Mouse (Mus musculus) stomach, embryonic 16.5 days (tissue): ENCODE data around the gene Topors. TPM values are rescaled to one million over a fixed set of nuclear protein-coding genes. Genes with fewer than 3 reads are reported as not detected.

Experiments used
- ATAC-seq: fragments of 200-750 bp; cut with Nextera tagmentation; 2 replicates; pipeline ENCODE4 v1.8.0; 2017; ENCODE audit warnings: moderate number of reproducible peaks, moderate TSS enrichment; ENCODE audit not compliant: insufficient read depth, low FRiP score
- H3K27ac ChIP-seq: fragments of 300-500 bp; sonication (generic); 2 replicates; pipeline ENCODE4 v1.5.1; 2014; ENCODE audit warnings: low read length
- H3K27me3 ChIP-seq: fragments of 300-500 bp; sonication (generic); 2 replicates; pipeline ENCODE4 v1.6.1; 2014; ENCODE audit warnings: low read length, control low read depth, mixed read lengths; ENCODE audit not compliant: control insufficient read depth, insufficient read depth
- H3K36me3 ChIP-seq: fragments of 300-500 bp; sonication (generic); 2 replicates; pipeline ENCODE4 v1.6.1; 2014; ENCODE audit warnings: low read length; ENCODE audit not compliant: control insufficient read depth, insufficient read depth
- H3K4me1 ChIP-seq: fragments of 300-500 bp; sonication (generic); 2 replicates; pipeline ENCODE4 v1.6.1; 2014; ENCODE audit warnings: low read length, control low read depth, mixed read lengths; ENCODE audit not compliant: control insufficient read depth, insufficient read depth
- H3K4me2 ChIP-seq: fragments of 300-500 bp; sonication (generic); 2 replicates; pipeline ENCODE4 v1.6.1; 2014; ENCODE audit warnings: low read depth, low read length, mixed read lengths
- H3K4me3 ChIP-seq: fragments of 300-500 bp; sonication (generic); replicated peaks from 2 replicates; pipeline ENCODE4 v1.5.1; 2014; ENCODE audit warnings: mild to moderate bottlenecking, low read length
- H3K9ac ChIP-seq: fragments of 300-500 bp; sonication (generic); 2 replicates; pipeline ENCODE4 v1.6.1; 2014; ENCODE audit warnings: low read length
- H3K9me3 ChIP-seq: fragments of 300-500 bp; sonication (generic); replicated peaks from 2 replicates; pipeline ENCODE4 v1.6.1; 2016; ENCODE audit warnings: low read length, control low read depth; ENCODE audit not compliant: control insufficient read depth
- WGBS: fragments of 180-500 bp; shearing (Covaris S2); extraction: QIAGEN DNeasy Blood & Tissue Kit; methylation state at CpG from one replicate; pipeline ENCODE4 v1.1.7; 2014; 5-methylcytosine and 5-hydroxymethylcytosine counted together
- polyA plus RNA-seq: library from polyadenylated mRNA; unstranded; fragments of >200 nt; fragmentation: Nextera tagmentation; extraction: Ambion mirVana; gene quantifications from 2 replicates; pipeline ENCODE4 v1.2.1, GENCODE M21; 2015

Topors gene
- polyA plus RNA-seq, 1 experiment from 2014 or later, result 32.5 TPM

DNA sequence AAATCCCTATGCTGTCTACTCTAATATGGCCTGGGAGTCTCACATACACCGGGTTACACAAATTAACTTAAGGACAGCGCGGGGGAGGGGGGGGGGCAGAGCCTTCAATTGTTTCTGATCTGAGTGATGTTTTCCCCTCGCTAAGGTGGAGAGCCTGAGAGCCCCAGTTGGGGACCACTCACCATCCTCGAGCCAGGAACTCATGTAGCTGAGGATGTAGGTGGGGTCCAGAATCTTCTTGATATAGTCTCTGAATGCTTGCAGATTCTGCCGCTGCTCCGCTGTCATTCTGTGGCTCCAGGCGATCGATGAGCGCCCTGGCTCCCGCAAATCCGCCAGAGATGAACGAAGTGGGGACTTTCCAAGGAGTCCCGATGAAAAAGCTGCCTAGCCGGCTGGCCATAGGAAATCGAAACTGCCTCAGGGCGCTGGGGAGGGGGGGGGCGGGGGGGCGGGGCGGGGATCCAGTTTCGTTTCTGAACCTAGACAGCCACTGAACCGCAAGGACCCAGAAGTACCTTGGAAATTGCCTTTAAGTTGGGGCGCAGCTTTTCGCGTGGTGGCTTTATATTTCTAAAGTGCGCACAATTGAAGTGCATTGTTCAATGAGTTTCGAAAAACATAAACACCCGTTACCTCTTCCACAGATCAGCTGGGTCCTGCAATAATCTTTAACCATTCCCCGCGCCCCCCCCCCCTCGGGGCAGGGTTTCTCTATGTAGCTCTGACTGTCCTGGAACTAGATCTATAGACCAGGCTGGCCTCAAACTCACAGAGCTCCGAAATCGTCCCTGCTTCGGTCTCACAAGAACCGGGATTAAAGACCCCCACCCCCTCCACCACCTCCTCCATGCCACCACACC lies 30.0 kb downstream of the Topors start, which contains the start of gene Ddx58:
Gene Ddx58 (minus strand): TSS at position 420 of the 863 bp plus-strand sequence.
- ATAC-seq, result peak; percentile 62
- H3K27me3 ChIP-seq, result no peaks in the 10 kb centered on the region
- H3K36me3 ChIP-seq, result no peaks in the 10 kb centered on the region
- peaks cover 3% of the 10 kb centered on the region; the same call in 1 of the 2 replicates for H3K4me1 ChIP-seq
- peak within 1 kb of the TSS; percentile 83 for H3K9ac ChIP-seq
- H3K27ac ChIP-seq, result peak within 1 kb of the TSS; percentile 90
- peak within 1 kb of the TSS; percentile 90 for H3K4me2 ChIP-seq
- no peaks in the 10 kb centered on the region for H3K9me3 ChIP-seq
- peak within 1 kb of the TSS; percentile 79 for H3K4me3 ChIP-seq
- 3% methylated on average over 34 of the region's 35 CpGs for WGBS

DNA sequence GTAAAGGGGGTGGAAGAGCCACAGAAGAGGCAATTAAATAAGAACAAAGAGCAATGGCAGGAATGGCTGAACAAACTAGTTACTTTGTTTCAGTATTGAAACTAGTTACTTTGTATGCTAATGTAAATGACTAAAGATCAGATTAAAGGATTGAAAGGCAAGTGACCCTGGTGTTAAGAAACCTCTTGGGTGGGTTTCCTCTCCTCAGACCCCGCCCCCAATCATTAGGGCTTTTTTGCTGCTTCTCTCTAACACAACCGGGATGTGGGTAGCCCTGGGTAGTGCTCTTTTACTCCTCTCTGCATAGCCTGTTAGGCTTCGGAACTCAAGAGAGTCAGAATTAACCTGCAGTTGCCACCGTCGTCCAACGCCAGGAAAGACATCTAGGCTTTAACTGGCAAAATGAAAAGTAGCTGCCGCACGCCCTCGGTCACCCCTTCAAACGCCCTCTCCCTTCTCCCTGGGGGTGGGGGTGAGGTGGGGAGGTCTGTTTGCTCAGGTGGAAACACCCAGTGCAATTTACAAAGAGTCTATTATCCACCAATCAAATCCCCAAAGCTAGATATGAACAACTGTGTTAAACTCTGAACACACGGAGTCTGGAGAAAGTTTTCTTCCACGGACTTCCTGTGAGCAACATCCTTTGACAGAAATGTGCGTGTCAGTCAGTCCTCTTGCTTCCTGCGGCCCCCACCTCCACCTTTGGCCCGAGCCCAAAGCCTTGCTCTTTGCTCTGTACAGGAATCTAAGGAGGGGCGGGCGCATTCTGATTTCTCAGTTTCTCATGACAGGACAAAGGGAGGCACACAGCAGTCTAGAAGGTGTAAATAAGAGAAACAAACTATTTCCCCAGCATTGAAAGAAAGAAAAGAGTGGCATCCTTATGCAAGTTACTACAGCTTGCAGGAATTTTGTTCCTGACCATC lies 30.9 kb downstream of the Topors start:
- Histone ChIP-seq H3K4me3 (peak overlapping the region; percentile 79), H3K4me2 (peak overlapping the region; percentile 90), H3K27me3 (no peaks in the 10 kb centered on the region), H3K9ac (peak overlapping the region; percentile 83), H3K4me1 (peaks cover 3% of the 10 kb centered on the region; the same call in 1 of the 2 replicates), H3K9me3 (no peaks in the 10 kb centered on the region), H3K27ac (peak overlapping the region; percentile 90), H3K36me3 (no peaks in the 10 kb centered on the region)
- 2% methylated on average over 17 of the region's 17 CpGs for WGBS
- peak; percentile 79 for ATAC-seq

DNA sequence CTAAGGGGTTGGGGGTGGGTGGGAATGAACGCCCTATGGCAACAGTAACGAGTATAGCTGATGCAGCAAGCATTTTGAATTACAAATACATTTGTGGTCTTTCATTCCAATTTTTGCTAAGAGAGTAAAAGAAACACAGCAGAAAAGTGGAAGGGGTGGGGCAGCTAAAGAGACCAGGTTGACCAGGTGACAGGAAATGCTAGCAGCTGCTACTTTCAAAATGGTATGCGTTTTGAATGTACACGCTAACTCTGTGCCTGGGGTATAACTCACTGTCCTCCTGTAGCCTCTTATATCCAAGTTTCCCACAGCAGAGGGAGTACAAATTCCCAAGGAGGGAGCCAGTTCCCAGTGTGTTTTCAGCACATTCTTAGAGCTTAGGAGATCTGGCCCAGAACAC lies 32.8 kb downstream of the Topors start:
- Histone ChIP-seq H3K4me2 (no peak overlapping the region), H3K36me3 (no peaks in the 10 kb centered on the region), H3K9me3 (no peaks in the 10 kb centered on the region), H3K27me3 (no peaks in the 10 kb centered on the region), H3K9ac (no peak overlapping the region), H3K4me3 (no peak overlapping the region), H3K4me1 (peaks cover 3% of the 10 kb centered on the region; the same call in 1 of the 2 replicates), H3K27ac (no peak overlapping the region)
- ATAC-seq, result no peak
- WGBS, result 79% methylated on average over 4 of the region's 4 CpGs

DNA sequence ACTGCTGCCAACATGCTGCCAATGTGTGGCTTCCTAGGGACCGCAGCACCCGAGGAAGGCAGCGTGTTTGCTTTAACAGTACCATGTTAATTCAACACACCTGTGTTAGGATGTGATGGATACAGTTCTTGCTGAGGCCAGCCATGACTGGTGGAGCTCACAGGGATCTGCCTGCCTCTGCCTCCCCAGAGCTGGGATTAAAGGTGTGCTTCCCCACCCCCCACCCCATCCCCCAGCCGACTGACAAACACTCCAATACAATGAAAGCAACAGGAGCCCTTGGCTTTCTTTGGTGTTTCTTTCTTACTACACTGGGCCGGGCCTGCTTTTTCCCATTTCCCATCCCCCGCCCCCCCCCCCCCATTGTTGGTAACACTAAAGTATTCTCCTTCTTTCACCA lies 35.4 kb downstream of the Topors start:
- H3K27me3 ChIP-seq, result no peaks in the 10 kb centered on the region
- no peak overlapping the region for H3K9ac ChIP-seq
- H3K4me3 ChIP-seq, result no peak overlapping the region
- no peak overlapping the region for H3K4me2 ChIP-seq
- no peak overlapping the region for H3K27ac ChIP-seq
- no peak for ATAC-seq
- no peaks in the 10 kb centered on the region for H3K9me3 ChIP-seq
- no peaks in the 10 kb centered on the region for H3K4me1 ChIP-seq
- WGBS, result 83% methylated on average over 5 of the region's 6 CpGs
- H3K36me3 ChIP-seq, result no peaks in the 10 kb centered on the region

DNA sequence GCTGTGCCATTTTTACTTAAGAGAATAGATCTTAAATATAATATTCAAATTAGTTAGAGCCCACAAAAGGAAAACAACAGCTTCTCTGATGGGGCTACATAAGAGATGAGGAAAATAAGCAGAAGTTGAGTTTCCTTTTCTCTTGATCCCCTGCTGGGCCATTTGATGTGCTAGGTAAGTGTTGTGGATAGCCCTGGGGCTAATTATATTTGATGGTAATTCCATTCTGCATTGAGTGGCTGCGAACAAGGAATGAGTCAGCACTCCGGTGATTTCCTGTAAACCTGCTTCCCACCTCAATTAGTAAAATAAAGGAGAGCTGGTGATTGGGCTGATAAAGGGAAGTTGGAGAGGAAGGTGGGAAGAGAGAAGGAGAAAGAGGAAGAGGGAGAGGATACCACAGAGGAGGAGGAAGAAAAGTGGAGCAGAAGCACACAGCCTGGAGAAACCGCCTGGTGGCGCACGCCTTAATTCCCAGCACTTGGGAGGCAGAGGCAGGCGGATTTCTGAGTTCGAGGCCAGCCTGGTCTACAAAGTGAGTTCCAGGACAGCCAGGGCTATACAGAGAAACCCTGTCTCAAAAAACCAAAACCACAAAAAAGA lies 36.5 kb downstream of the Topors start:
- H3K9ac ChIP-seq, result no peak overlapping the region
- no peaks in the 10 kb centered on the region for H3K9me3 ChIP-seq
- no peak for ATAC-seq
- H3K4me3 ChIP-seq, result no peak overlapping the region
- no peak overlapping the region for H3K27ac ChIP-seq
- H3K27me3 ChIP-seq, result no peaks in the 10 kb centered on the region
- no peaks in the 10 kb centered on the region for H3K36me3 ChIP-seq
- WGBS, result 93% methylated on average over 7 of the region's 7 CpGs
- no peak overlapping the region for H3K4me2 ChIP-seq
- no peaks in the 10 kb centered on the region for H3K4me1 ChIP-seq

DNA sequence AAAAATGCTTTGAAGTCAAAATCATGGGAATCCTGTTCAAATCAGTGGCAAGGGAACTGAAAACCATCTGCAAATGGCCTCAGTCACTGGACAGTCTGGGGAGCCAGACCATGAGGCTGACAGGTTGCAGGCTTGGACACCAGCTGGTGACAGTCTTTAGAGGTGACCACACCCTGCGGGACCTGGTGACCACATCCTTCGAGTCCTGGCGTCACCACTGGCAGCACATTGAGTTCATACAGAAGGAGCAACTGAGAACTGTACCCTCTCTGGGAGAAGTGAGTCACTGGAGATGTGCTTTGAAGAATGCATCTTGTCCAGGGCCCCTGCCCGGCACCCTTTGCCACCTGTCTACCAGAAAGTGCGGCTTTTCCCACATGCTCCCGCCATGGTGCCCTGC lies 39.9 kb downstream of the Topors start:
- WGBS, result 89% methylated on average over 6 of the region's 6 CpGs
- H3K27me3 ChIP-seq, result no peaks in the 10 kb centered on the region
- no peak for ATAC-seq

DNA sequence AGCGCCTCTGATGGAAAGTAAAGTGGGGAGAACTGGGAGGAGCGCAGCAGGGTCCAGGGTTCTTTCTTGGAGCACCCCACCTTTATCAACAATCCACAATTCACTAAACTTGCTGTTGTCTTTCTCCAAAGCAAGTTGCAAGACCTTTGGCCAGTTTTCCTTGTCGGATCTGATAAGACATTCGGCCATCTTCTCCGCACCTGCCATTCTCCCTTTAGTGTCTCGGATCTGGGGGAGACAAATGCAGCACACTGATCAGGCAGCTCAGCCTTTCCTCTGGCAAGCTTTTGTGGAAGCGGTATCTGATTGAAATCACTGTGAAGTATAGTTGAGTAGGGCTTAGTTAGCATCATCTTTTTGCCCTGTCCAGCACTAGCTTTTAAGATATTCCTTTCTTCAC lies 41.8 kb downstream of the Topors start:
- H3K27me3 ChIP-seq, result no peaks in the 10 kb centered on the region
- H3K4me3 ChIP-seq, result no peak overlapping the region
- no peaks in the 10 kb centered on the region for H3K9me3 ChIP-seq
- H3K36me3 ChIP-seq, result no peaks in the 10 kb centered on the region
- WGBS, result 83% methylated on average over 7 of the region's 7 CpGs
- no peak overlapping the region for H3K9ac ChIP-seq
- no peak for ATAC-seq
- H3K4me2 ChIP-seq, result no peak overlapping the region
- H3K27ac ChIP-seq, result no peak overlapping the region
- H3K4me1 ChIP-seq, result no peaks in the 10 kb centered on the region

More for the DNA sequence above, 39.9 kb downstream of the Topors start:
- no peak overlapping the region for H3K27ac ChIP-seq
- no peaks in the 10 kb centered on the region for H3K4me1 ChIP-seq
- H3K4me3 ChIP-seq, result no peak overlapping the region
- no peak overlapping the region for H3K9ac ChIP-seq
- H3K9me3 ChIP-seq, result no peaks in the 10 kb centered on the region
- H3K36me3 ChIP-seq, result no peaks in the 10 kb centered on the region
- H3K4me2 ChIP-seq, result no peak overlapping the region

DNA sequence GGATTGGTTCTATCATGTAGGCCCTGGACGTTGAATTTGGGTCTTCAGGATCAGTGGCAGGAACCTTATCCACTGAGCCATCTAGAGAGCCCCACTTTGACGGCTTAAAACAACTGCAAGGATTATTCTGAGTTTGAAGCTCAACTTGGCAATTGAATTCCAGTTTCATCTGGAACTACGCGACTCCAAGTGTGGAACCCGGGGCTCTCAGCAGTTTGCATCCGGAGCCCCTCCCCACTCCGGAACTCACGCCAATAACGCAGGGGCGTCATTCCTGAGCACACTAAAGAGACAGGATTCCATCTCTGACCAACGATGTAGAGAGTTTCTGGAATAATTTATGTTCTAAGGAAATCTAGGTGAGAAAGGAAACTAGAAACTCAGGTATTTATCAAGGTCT lies 42.5 kb downstream of the Topors start:
- H3K4me1 ChIP-seq, result no peaks in the 10 kb centered on the region
- no peaks in the 10 kb centered on the region for H3K36me3 ChIP-seq
- no peak for ATAC-seq
- WGBS, result 80% methylated on average over 11 of the region's 11 CpGs
- no peaks in the 10 kb centered on the region for H3K27me3 ChIP-seq
- no peak overlapping the region for H3K9ac ChIP-seq
- H3K9me3 ChIP-seq, result no peaks in the 10 kb centered on the region
- no peak overlapping the region for H3K4me3 ChIP-seq
- H3K4me2 ChIP-seq, result no peak overlapping the region
- H3K27ac ChIP-seq, result no peak overlapping the region
